Mouse (Mus musculus) liver, adult 2 months (tissue): ENCODE data around the gene 9930111J21Rik1.

Experiments used
- CTCF ChIP-seq: fragments of 200-500 bp; IDR thresholded peaks from 2 replicates; pipeline ENCODE4 v1.5.1; 2011; ENCODE audit warnings: low read depth, low read length, control low read depth
- POLR2A ChIP-seq: fragments of 200-500 bp; IDR thresholded peaks from 2 replicates; pipeline ENCODE4 v1.6.1; 2011; ENCODE audit warnings: low read length, control low read depth; ENCODE audit not compliant: insufficient read depth; ENCODE audit errors: extremely low read depth

- TF ChIP-seq CTCF: no peak
- TF ChIP-seq POLR2A: no peak
These were observed 60.8 kb downstream of the 9930111J21Rik1 start for GRCm38 (mm10) chr11:48918380-48918779.
